20 mouse cellular contexts compared by ENCODE assay signal in the genomic region with DNA sequence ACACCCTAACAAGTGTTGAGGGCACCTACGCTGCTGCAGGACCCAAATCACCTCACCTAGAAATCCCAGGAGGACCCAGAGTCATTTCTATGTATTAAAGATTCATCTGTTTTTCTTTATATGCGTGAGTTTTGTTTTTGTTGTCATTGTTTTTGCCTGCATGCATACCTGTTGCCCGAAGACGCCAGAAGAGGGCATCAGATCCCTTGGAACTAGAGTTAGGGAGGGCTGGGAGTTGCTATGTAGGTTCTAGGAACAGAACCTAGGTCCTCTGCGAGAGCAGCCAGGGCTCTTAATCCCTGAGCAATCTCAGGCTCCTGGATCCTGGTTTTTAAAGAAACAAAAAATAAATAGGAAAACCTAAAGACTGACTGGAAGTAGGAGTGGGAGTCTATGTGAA. TPM values are rescaled to one million over a fixed set of nuclear protein-coding genes. Genes with fewer than 3 reads are reported as not detected.
DNase-seq lines count a peak whose midpoint lies in the region; TF ChIP-seq lines count a peak whose summit lies in the region.
"Had no signal": no experiment of that assay in that cellular context is flagged by ENCODE, and none has a peak within 500 bp of the region (broad histone marks: within the 10 kb centered on the region; RNA-seq: fewer than 3 reads in every experiment).

No protein-coding gene starts in this region.

- no peak overlapping the region for H3K27ac ChIP-seq in layer of hippocampus, adult 2 months
- H3K27ac ChIP-seq: embryonic facial prominence, embryonic 12.5 days; heart, embryonic 10.5 days; hindbrain, embryonic 13.5 days; intestine, embryonic 15.5 days; midbrain, embryonic 13.5 days; neural tube, embryonic 13.5 days had no signal

- H3K4me3 ChIP-seq in layer of hippocampus, adult 2 months = no peak overlapping the region
- H3K4me3 ChIP-seq: embryonic facial prominence, embryonic 12.5 days; heart, embryonic 10.5 days; hindbrain, embryonic 13.5 days; intestine, embryonic 15.5 days; midbrain, embryonic 13.5 days; neural tube, embryonic 13.5 days had no signal

- peak; percentile 23; the same call in 1 of the 2 replicates for TF ChIP-seq CTCF in layer of hippocampus, adult 2 months (conservative IDR thresholded peaks at IDR 0.05)

- no peak for DNase-seq in layer of hippocampus, adult 2 months (ENCODE audit: low spot score in 2 of 2)
- no peak for DNase-seq in layer of hippocampus, postnatal 25 days (ENCODE audit: extremely low spot score in 1 of 2, low spot score in 1 of 2)
- peak; percentile 27 for DNase-seq in thymus, postnatal 4 days
- DNase-seq in thymus, postnatal 25 days = no peak
- DNase-seq in NIH3T3 (ENCODE audit: low read depth) = peak; percentile 22
- DNase-seq in heart, adult 18-20 months = no peak
- no peak for DNase-seq in heart, postnatal 4 days
- DNase-seq: adrenal gland, postnatal 10 days; cerebellum, postnatal 10 days; gastrocnemius, postnatal 25 days; heart, postnatal 14 days; kidney, postnatal 10 days; left cerebral cortex, postnatal 4 days had no signal

RNA-seq across cellular contexts. Expression of a gene that starts 20.9 kb away (rescaled TPM):
- 1 to 10 TPM in 1 of 2 experiments, under 1 TPM in 1; 0.90 to 1.3 TPM for total RNA-seq in layer of hippocampus, adult 2 months (2021)
- 1 to 10 TPM in 1 of 2 experiments, under 1 TPM in 1; 0.86 to 1.1 TPM for total RNA-seq in layer of hippocampus, postnatal 25 days (2021)
- 1 to 10 TPM; 1.0 to 1.4 TPM for total RNA-seq in heart, adult 18-20 months (2021)
- total RNA-seq in heart, postnatal 4 days (2021) = 10 to 100 TPM; 13.2 to 14.6 TPM
- total RNA-seq: megakaryocyte progenitor cell, adult 5-6 weeks had no signal

Comparison
In these comparisons a context has a peak if more than half of its experiments do, and no peak if none do; other contexts are left out.
1. DNase-seq: peak in thymus, postnatal 4 days (single experiment) and NIH3T3 (single experiment); none in layer of hippocampus, adult 2 months (0 of 2), layer of hippocampus, postnatal 25 days (0 of 2), thymus, postnatal 25 days (single experiment), heart, adult 18-20 months (0 of 2) and heart, postnatal 4 days (single experiment).
2. RNA of a gene that starts 20.9 kb away (total RNA-seq): 13.2 to 14.6 TPM in heart, postnatal 4 days; 1.0 to 1.4 TPM in heart, adult 18-20 months, 0.90 to 1.3 TPM in layer of hippocampus, adult 2 months and 0.86 to 1.1 TPM in layer of hippocampus, postnatal 25 days; every median in the first group is over 4 times any median in the second.